Mouse (Mus musculus) spleen, adult 2 months (tissue): ENCODE results near the gene Slc24a4. TPM values are rescaled to one million over a fixed set of nuclear protein-coding genes. Genes with fewer than 3 reads are reported as not detected.

ENCODE experiments used
- DNase-seq, 2 experiments: peaks; one replicate each; pipeline versions ENCODE4 v3.0.0 to v3.0.0-alpha.2; 2012 to 2021; ENCODE audit warnings: low spot score in 2 of 2, low read depth in 1 of 2
- H3K27ac ChIP-seq: fragments of 200-500 bp; 2 replicates; pipeline ENCODE4 v1.5.1; 2012; ENCODE audit warnings: low read length, inconsistent platforms; ENCODE audit not compliant: insufficient read depth
- H3K27me3 ChIP-seq: fragments of 200-500 bp; 2 replicates; pipeline ENCODE4 v1.6.1; 2012; ENCODE audit warnings: mild to moderate bottlenecking, moderate library complexity, low read length, inconsistent platforms; ENCODE audit not compliant: control insufficient read depth, insufficient read depth
- H3K36me3 ChIP-seq: fragments of 200-500 bp; 2 replicates; pipeline ENCODE4 v1.6.1; 2012; ENCODE audit warnings: mild to moderate bottlenecking, low read length, inconsistent platforms; ENCODE audit not compliant: control insufficient read depth, insufficient read depth
- H3K4me1 ChIP-seq: fragments of 200-500 bp; 2 replicates; pipeline ENCODE4 v1.6.1; 2011; ENCODE audit warnings: inconsistent platforms; ENCODE audit not compliant: control insufficient read depth, insufficient read depth, insufficient read length
- H3K4me3 ChIP-seq: fragments of 200-500 bp; 2 replicates; pipeline ENCODE4 v1.5.1; 2011; ENCODE audit warnings: mild to moderate bottlenecking, inconsistent platforms; ENCODE audit not compliant: insufficient read depth, insufficient read length; ENCODE audit errors: extremely low read depth
- CTCF ChIP-seq: fragments of 200-500 bp; IDR thresholded peaks from 2 replicates; pipeline ENCODE4 v1.5.1; 2011; ENCODE audit warnings: mild to moderate bottlenecking, inconsistent platforms; ENCODE audit not compliant: insufficient read depth, insufficient read length, insufficient replicate concordance; ENCODE audit errors: extremely low read depth
- POLR2A ChIP-seq: fragments of 200-500 bp; IDR thresholded peaks from 2 replicates; pipeline ENCODE4 v1.6.1; 2011; ENCODE audit warnings: low read depth, low read length, inconsistent platforms
- WGBS: fragments of 180-500 bp; shearing (Covaris S2); methylation state at CpG from one replicate; pipeline ENCODE4 v1.1.7; 2018; 5-methylcytosine and 5-hydroxymethylcytosine counted together
- polyA plus RNA-seq: library from polyadenylated mRNA; depleted of rRNA; stranded (reverse); fragments of >200 nt; gene quantifications from 2 replicates; pipeline ENCODE4 v1.2.3, GENCODE M21; 2012

The Slc24a4 gene
- polyA plus RNA-seq, 1 experiment: not detected

GRCm38 (mm10) chr12:102242076-102242722, 113.7 kb downstream of the Slc24a4 start:
- Histone ChIP-seq H3K4me1 (no peaks in the 10 kb centered on the region), H3K4me3 (no peak overlapping the region), H3K27me3 (no peaks in the 10 kb centered on the region), H3K36me3 (no peaks in the 10 kb centered on the region), H3K27ac (no peak overlapping the region)
- 57% methylated on average over 6 of the region's 6 CpGs for WGBS
- DNase-seq: no peak
- no peak for TF ChIP-seq CTCF
- no peak for TF ChIP-seq POLR2A

- TF ChIP-seq CTCF (no peak), POLR2A (no peak)
- H3K4me1 ChIP-seq: no peaks in the 10 kb centered on the region
- 86% methylated on average over 1 of the region's 1 CpGs for WGBS
- no peaks in the 10 kb centered on the region for H3K36me3 ChIP-seq
- H3K27me3 ChIP-seq: no peaks in the 10 kb centered on the region
- no peak overlapping the region for H3K27ac ChIP-seq
- DNase-seq: no peak
- no peak overlapping the region for H3K4me3 ChIP-seq
Observed at GRCm38 (mm10) chr12:102243915-102244314, 115.4 kb downstream of the Slc24a4 start.

GRCm38 (mm10) chr12:102246226-102246625, 117.7 kb downstream of the Slc24a4 start:
- DNase-seq: no peak
- H3K4me1 ChIP-seq: peaks cover 5% of the 10 kb centered on the region
- 67% methylated on average over 5 of the region's 5 CpGs for WGBS
- no peaks in the 10 kb centered on the region for H3K27me3 ChIP-seq
- no peaks in the 10 kb centered on the region for H3K36me3 ChIP-seq
- H3K27ac ChIP-seq: no peak overlapping the region
- H3K4me3 ChIP-seq: no peak overlapping the region
- TF ChIP-seq POLR2A: no peak
- no peak for TF ChIP-seq CTCF

- WGBS: 91% methylated on average over 6 of the region's 6 CpGs
- Histone ChIP-seq H3K4me1 (peaks cover 5% of the 10 kb centered on the region), H3K27me3 (no peaks in the 10 kb centered on the region), H3K36me3 (no peaks in the 10 kb centered on the region), H3K27ac (no peak overlapping the region), H3K4me3 (no peak overlapping the region)
- TF ChIP-seq POLR2A (no peak), CTCF (no peak)
- DNase-seq: no peak
Observed at GRCm38 (mm10) chr12:102248104-102248503, 119.6 kb downstream of the Slc24a4 start.

- no peak overlapping the region for H3K27ac ChIP-seq
- H3K4me1 ChIP-seq: peaks cover 5% of the 10 kb centered on the region
- H3K27me3 ChIP-seq: no peaks in the 10 kb centered on the region
- WGBS: 89% methylated on average over 4 of the region's 4 CpGs
- H3K4me3 ChIP-seq: no peak overlapping the region
- TF ChIP-seq CTCF (no peak), POLR2A (no peak)
- DNase-seq: no peak
- no peaks in the 10 kb centered on the region for H3K36me3 ChIP-seq
Observed at GRCm38 (mm10) chr12:102250316-102250715, 121.8 kb downstream of the Slc24a4 start.

- H3K27ac ChIP-seq: no peak overlapping the region
- H3K36me3 ChIP-seq: no peaks in the 10 kb centered on the region
- H3K27me3 ChIP-seq: no peaks in the 10 kb centered on the region
- no peak for DNase-seq
- H3K4me1 ChIP-seq: peaks cover 5% of the 10 kb centered on the region
- 15% methylated on average over 3 of the region's 3 CpGs for WGBS
- no peak overlapping the region for H3K4me3 ChIP-seq
- TF ChIP-seq POLR2A: no peak
- TF ChIP-seq CTCF: no peak
Observed at GRCm38 (mm10) chr12:102251070-102251469, 122.5 kb downstream of the Slc24a4 start.

GRCm38 (mm10) chr12:102251985-102252384, 123.5 kb downstream of the Slc24a4 start:
- WGBS: 68% methylated on average over 3 of the region's 3 CpGs
- no peak for DNase-seq
- no peak overlapping the region for H3K27ac ChIP-seq
- TF ChIP-seq POLR2A: no peak
- no peak for TF ChIP-seq CTCF
- no peaks in the 10 kb centered on the region for H3K36me3 ChIP-seq
- no peaks in the 10 kb centered on the region for H3K27me3 ChIP-seq
- no peak overlapping the region for H3K4me3 ChIP-seq
- H3K4me1 ChIP-seq: peaks cover 5% of the 10 kb centered on the region
